Mouse (Mus musculus) induced T-regulatory cell, adult 2 months (primary cell): ENCODE results near the gene Slc19a2.
"Not testable (repeated sequence)": the region's sequence is repeated elsewhere in the genome, so short reads cannot be mapped to it uniquely, and the experiment has no call there.

Experiments used
- DNase-seq: peaks from one replicate; pipeline ENCODE4 v3.0.0-alpha.2; 2012; ENCODE audit warnings: low read depth

The Slc19a2 gene

DNA sequence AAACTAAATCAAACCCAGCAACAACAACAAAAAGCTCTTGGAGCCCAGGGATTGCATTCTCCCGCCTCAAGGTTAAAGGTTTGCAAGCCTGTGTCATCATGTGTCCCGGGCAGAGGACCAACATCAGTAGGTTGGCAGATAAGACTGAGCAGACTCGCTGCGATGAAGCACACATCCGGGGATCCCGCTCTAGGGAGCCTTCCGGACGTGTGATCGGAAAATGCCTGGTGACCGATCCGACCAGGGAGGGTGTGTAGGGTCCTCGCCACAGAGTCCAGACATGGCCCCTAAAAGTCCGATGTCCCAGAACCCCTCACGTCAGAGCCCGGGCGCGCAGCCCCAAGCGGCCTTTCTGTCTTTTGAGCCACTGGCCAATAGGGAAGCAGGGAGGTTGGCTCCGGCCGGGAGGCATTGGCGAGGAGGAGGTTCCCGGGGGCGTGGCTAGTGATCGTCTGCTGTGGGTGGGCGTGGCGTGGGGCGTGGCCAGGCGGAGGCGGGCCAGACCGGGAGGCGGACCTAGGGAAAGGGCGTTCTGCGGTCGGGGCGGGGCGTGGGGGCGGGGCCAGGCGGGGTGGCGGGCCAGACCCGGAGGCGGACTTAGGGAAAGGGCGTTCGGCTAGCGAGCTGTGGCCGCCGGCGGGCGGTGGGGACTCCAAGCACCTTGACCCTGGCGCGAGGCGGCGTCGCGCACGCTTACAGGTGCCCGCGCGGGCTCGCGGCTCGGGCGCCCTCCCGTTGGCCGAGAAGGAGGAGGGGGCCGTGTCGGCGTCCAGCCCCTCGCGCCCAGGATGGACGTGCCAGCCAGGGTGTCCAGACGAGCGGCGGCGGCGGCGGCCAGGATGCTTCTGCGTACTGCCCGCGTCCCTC lies at the start of gene Slc19a2:
Gene Slc19a2, plus strand, starts transcription at position 582 of the 867 bp plus-strand sequence.
- peak; percentile 98 for DNase-seq

DNA sequence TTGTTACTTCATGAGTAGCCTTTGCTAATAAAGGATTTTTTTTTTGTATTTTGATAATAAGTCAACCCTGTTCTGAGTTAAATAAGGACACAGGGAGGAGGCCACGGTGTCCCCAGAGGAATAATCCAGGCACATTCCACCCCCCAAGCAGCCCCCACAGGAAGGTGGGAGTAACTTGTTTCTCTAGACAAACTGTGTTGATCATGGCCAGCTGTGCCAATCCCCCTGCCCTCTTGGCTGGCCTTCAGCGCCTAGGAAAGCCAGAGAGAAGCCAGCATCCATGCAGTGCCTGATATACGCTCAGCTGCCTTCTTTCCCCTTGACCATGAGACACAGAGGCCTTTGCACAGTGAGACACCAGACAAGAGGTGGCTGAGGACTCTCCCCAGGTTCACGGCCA lies 49.3 kb upstream of the Slc19a2 start:
- DNase-seq: no peak

- DNase-seq: no peak
Observed at GRCm38 (mm10) chr1:164208437-164208836, 40.4 kb upstream of the Slc19a2 start.

- DNase-seq: no peak
Observed at GRCm38 (mm10) chr1:164210899-164211298, 37.9 kb upstream of the Slc19a2 start.

- no peak for DNase-seq
Observed at GRCm38 (mm10) chr1:164212686-164213085, 36.2 kb upstream of the Slc19a2 start.

DNA sequence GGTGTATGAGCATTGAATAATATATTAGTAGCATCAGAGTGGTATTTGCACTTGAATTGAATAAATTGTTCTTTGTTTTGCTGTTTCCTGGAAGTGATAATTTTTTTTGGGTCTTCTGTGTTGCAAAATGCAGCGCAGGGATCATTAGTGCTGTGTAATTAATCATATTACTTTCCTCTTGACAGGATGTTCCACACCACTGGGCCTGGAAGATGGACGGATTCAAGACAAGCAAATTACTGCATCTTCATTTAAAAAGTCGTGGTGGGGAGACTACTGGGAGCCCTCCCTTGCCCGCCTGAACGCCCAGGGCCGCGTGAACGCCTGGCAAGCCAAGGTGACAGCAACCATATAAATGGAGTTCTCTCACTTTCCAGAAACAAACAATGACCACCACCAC lies 34.7 kb upstream of the Slc19a2 start:
- DNase-seq: no peak

- DNase-seq: no peak
Observed at GRCm38 (mm10) chr1:164215097-164215496, 33.7 kb upstream of the Slc19a2 start.

DNA sequence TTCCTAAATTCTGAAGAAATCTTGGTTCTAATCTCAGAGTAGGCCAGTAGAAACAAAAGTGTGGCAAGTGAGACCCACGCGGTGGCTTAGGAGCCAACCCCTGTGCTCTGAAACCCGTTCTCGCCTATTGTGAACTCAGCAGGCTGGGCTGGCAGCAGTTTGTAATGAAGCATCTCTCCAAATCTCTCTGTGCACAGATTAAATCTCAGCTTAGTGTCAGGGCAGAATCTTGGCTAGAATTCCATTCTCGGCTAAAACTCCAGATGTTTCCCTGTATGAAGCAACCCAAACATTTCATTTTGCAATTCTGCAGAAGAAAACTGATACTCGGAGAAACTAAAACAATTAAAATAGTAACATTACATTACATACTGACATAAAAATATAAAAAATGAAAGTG lies 33.3 kb upstream of the Slc19a2 start:
- no peak for DNase-seq

DNA sequence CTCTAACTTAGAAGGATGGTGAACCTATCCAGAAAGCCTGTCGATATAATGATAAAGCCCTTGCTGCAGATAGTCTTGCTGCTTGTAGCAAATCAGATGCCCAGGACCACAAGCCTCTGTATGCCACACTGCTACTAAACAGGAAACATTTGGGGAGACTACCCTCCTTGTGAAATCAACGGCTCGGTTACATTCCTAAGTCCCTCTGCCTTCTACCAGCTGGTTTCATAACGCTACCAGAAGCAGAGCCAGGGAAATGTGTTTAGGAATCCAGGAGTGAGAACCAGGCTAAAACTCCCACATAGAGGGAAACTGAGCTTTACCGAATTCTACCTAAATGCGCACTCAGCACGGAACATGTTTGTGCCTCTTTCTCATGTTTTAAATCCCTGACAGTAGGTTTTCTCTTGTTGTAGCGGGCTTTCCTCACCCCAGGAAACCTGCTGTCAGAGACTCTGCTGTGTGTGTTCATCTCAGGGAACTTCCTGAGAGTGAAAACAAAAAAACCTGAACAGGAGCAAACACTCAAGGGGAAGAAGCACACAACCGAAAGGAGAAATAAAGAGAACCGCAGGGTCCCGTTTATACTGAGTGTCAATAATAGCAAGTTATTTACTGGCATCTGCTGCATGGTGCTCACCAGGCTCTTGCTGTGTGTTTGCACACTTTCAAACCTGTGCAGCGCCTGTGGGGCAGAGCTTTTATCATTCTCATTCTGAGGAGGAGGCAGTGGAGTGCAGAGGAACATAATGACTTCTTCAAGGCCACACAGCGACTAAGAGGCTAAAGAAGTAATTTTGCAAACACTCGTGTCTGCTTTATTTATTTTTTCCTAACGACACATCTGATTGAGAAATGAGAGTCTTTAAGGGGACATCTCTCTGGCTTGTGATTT lies 30.8 kb upstream of the Slc19a2 start:
- peak; percentile 14 for DNase-seq

DNA sequence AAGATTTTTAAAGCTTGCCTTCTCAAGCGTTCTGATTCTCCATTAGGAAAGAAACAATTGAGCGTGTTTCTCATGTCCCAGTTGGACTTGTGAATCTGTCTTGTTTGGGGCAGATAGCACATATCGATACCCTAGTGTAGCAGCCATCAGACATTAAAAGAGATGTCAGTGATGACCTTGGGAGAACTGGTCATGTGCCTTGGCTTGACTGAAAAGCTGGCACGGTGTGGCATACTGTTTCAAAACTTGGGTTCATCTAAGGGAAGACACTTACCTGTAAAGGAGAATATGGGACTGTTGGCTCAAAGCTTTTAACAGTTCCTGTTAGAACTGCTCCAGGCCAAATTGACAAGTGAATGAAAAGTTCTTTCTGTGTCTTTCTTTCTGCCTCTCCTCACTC lies 28.6 kb upstream of the Slc19a2 start:
- no peak for DNase-seq

DNA sequence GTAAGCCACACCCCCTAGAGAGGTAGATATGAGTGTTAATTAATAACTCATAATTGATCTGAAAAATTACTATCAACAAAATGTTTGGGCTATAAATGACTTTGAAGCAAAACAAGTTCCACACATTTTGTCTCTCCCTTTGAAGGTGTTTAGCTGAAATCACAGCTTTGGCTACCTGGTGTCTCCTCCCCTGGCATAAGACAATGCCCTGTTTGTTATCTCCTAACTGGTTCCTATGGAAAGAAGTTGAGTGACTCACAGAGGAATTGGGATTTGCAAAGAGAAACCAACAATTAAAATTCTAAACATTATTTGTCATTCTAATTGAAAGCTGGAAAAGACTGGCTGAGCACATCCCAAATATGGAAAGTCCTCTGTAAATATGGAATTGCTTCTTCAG lies 25.8 kb upstream of the Slc19a2 start:
- no peak for DNase-seq

GRCm38 (mm10) chr1:164231937-164232570 lies 16.8 kb upstream of the Slc19a2 start:
- not testable (repeated sequence) for DNase-seq

- DNase-seq: no peak
Observed at GRCm38 (mm10) chr1:164233447-164233846, 15.4 kb upstream of the Slc19a2 start.

GRCm38 (mm10) chr1:164235078-164235477 lies 13.8 kb upstream of the Slc19a2 start:
- no peak for DNase-seq

GRCm38 (mm10) chr1:164236078-164236477 lies 12.8 kb upstream of the Slc19a2 start:
- no peak for DNase-seq

- DNase-seq: no peak
Observed at GRCm38 (mm10) chr1:164241494-164241893, 7.4 kb upstream of the Slc19a2 start.

DNA sequence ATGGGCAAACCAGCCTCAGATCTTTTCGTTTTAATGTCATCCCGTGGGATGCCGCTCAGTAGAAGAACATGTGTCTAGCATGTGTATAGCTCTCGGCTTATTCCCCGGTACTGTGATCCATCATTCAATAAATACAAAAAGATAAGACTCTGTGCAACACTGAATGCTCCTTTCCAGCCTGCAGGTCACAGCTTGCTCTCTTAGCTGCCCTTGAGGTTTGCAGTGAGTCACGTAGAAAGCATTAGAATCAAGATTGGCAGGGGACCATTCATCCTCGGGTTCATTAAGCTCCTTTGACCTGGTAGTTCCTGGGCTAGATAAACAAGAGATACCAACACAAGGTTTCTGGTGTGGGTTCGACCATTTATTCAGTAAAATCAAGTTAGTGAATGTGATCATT lies 6.0 kb upstream of the Slc19a2 start:
- no peak for DNase-seq

DNA sequence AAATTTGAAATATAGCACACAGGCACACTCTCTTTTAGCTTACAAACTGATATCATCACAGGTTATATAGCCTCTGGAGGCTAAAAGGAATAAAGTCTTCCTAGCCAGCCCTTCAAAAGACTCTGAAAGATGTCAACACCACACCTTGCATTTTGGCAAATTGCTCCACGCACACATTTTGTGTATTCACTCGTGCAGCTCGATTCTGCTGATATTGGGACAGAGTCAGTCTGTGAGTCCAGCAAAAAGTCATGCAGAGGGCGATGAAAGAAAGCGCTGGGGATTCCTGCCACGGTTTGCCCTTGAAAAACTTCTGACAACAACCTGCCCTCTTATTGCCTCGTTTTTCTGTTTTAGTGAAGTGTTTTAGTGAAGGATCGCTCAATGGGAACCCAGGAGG lies 1.4 kb upstream of the Slc19a2 start:
- DNase-seq: no peak

- no peak for DNase-seq
Observed at GRCm38 (mm10) chr1:164247971-164248370, 875 bp upstream of the Slc19a2 start.

DNA sequence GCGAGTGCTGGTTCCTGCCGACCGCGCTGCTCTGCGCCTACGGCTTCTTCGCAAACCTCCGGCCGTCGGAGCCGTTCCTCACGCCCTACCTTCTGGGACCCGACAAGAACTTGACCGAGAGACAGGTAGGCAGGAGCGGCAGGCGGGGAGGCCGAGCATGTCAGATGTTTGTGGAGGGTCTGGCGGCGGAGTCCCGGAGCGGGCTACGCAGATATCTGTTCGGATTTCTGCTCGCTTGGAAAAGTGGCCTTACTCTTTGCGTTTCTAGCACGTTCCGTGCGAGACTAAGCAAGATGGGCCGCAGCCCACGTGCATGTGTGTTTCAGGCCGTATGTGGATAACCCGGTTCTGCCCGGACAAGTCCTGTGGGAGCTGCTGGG lies 476 bp downstream of the Slc19a2 start:
- DNase-seq: no peak

DNA sequence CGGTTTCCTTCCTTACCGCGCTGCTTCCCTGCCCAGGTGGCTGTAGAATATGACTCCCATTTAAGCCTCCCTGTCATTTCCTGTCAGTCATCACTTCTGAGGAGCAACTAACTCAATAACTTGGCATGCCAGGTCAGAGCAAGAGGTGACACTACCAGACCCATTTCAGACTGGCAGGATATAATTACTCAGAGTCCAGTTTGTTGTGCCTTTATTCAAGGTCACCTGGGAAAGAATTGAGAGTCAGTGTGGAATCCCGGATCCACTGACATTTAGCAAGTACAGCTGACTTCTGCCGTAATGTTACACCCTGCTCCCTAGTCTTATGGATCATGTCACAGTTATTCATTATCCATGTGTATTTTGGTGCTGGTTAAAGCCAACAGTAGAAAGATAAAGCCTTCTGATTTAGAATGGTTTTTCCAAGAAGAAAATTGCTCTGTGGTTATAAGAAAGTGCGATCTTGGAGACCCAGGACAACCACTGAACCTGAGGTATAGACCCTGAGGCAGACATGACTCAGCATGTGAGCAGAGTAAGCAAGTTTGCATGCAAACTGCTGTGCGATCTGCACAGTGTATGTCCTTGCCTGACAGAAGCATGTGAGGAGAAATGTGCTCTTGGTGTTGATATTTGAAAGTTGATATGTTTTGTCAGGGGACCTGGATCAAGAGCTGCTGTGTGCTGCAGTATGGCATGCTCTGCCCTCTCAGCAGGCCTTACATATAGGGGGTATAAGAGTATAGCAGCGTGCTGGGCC lies 1.7 kb downstream of the Slc19a2 start:
- DNase-seq: peak; percentile 13

GRCm38 (mm10) chr1:164251438-164251837 lies 2.6 kb downstream of the Slc19a2 start:
- no peak for DNase-seq
